In the genomic region with DNA sequence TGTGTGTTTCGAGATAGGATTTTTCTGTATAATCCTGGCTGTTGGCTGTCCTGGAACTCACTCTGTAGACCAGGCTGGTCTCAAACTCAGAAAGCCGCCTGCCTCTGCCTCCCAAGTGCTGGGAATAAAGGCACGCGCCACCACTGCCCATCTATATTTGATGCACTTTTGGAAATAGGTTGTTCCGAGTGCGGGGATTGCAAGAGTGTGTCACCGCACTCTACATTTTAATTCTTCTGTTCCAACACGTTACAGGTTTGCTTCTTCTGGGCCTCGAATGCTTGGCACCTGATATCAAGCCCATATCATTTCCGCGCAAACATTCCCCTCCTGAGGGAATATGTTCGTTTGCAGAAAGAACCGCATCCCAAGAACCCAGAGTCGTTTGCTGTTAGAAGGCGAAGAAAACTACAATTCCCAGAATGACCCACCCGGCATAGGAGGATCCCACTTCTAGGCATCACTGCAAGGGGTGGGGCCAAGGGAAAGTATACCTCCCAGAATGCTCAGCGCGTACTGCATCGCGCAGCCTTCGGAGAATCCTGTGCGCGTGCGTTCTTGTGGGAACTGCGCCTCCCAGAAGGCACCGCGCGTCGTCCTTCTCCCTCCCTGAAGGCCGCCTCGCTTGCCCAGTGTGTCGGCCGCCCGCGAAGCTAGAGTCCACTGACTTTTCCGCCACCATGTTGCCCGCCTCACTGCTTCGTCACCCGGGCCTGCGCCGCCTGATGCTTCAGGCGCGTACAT, we compare ENCODE assay signal across 7 mouse cellular contexts. TPM values are rescaled to one million over a fixed set of nuclear protein-coding genes. Genes with fewer than 3 reads are reported as not detected.
DNase-seq lines count a peak whose midpoint lies in the region; ATAC-seq lines count a peak whose summit lies in the region.

No protein-coding gene starts in this region.

- peak overlapping the region; percentile 79 for H3K4me3 ChIP-seq in intestine, embryonic 15.5 days (replicated peaks)
- H3K4me3 ChIP-seq in midbrain, embryonic 10.5 days: peak overlapping the region; percentile 84

- peak; percentile 95 for DNase-seq in adrenal gland, postnatal 10 days
- peak; percentile 98 for DNase-seq in embryo, embryonic 11.5 days (ENCODE audit: low read depth, low spot score)
- peak; percentile 78 to 93 for DNase-seq in gastrocnemius, postnatal 36 days
- peak; percentile 91 to 94 for DNase-seq in left cerebral cortex, postnatal 36 days (ENCODE audit: low spot score in 2 of 2)
- peak; percentile 94 for DNase-seq in midbrain, embryonic 10.5 days (ENCODE audit: low spot score)
- peak; percentile 98 for DNase-seq in skeletal muscle tissue, adult 2 months (ENCODE audit: low read depth, low spot score)

- WGBS in intestine, embryonic 15.5 days: under 1% methylated on average over 43 of the region's 43 CpGs
- 2% methylated on average over 43 of the region's 43 CpGs for WGBS in midbrain, embryonic 10.5 days

- intact Hi-C loops in gastrocnemius, postnatal 36 days (cut with DNase I): no loop called here
- intact Hi-C loops in left cerebral cortex, postnatal 36 days (cut with DNase I): loop anchor here (1.0 kb wide), 1 partner anchor 158 kb away; the partner anchor contains the start of gene Tmem259

- no peaks in the 10 kb centered on the region for H3K9me3 ChIP-seq in intestine, embryonic 15.5 days
- H3K9me3 ChIP-seq in midbrain, embryonic 10.5 days (replicated peaks): no peaks in the 10 kb centered on the region

- peak overlapping the region; percentile 78 for H3K4me2 ChIP-seq in intestine, embryonic 15.5 days (replicated peaks)

- H3K27ac ChIP-seq in intestine, embryonic 15.5 days: peak overlapping the region; percentile 90
- H3K27ac ChIP-seq in midbrain, embryonic 10.5 days (replicated peaks): peak overlapping the region; percentile 92

- H3K9ac ChIP-seq in intestine, embryonic 15.5 days: peak overlapping the region; percentile 93

- peak; percentile 84 for ATAC-seq in intestine, embryonic 15.5 days

- H3K4me1 ChIP-seq in intestine, embryonic 15.5 days (replicated peaks): peaks cover 71% of the 10 kb centered on the region
- H3K4me1 ChIP-seq in midbrain, embryonic 10.5 days: peaks cover 94% of the 10 kb centered on the region

- peaks cover 11% of the 10 kb centered on the region for H3K27me3 ChIP-seq in intestine, embryonic 15.5 days (replicated peaks)
- peaks cover 31% of the 10 kb centered on the region for H3K27me3 ChIP-seq in midbrain, embryonic 10.5 days (ENCODE audit: low read depth, poor library complexity, severe bottlenecking)

- peaks cover 24% of the 10 kb centered on the region for H3K36me3 ChIP-seq in intestine, embryonic 15.5 days
- H3K36me3 ChIP-seq in midbrain, embryonic 10.5 days: peaks cover 35% of the 10 kb centered on the region

RNA-seq across cellular contexts. Expression of gene Cbarp, which starts 1.3 kb away (rescaled TPM):
- 10 to 100 TPM; 41.6 to 65.6 TPM for total RNA-seq in adrenal gland, postnatal 10 days (2021)
- 1 to 10 TPM; 1.4 to 2.1 TPM for total RNA-seq in gastrocnemius, postnatal 36 days (2021)
- polyA plus RNA-seq in intestine, embryonic 15.5 days (2015; fragmentation: Nextera tagmentation; extraction: Ambion mirVana): 4.8 and 5.1 TPM in 2 replicates
- 100 to 1,000 TPM; 431 to 463 TPM for total RNA-seq in left cerebral cortex, postnatal 36 days (2021)
- 7.8 and 9.3 TPM in 2 replicates for polyA plus RNA-seq in midbrain, embryonic 10.5 days (2016; fragmentation: Nextera tagmentation; extraction: Ambion mirVana)

RNA-seq across cellular contexts. Expression of gene Atp5d, which starts 3.5 kb away (rescaled TPM):
- total RNA-seq in adrenal gland, postnatal 10 days (2021): 100 to 1,000 TPM; 982 to 996 TPM
- total RNA-seq in gastrocnemius, postnatal 36 days (2021): 100 to 1,000 TPM; 600 to 616 TPM
- 701 and 737 TPM in 2 replicates for polyA plus RNA-seq in intestine, embryonic 15.5 days (2015; fragmentation: Nextera tagmentation; extraction: Ambion mirVana)
- total RNA-seq in left cerebral cortex, postnatal 36 days (2021): 100 to 1,000 TPM; 334 to 384 TPM
- 463 and 481 TPM in 2 replicates for polyA plus RNA-seq in midbrain, embryonic 10.5 days (2016; fragmentation: Nextera tagmentation; extraction: Ambion mirVana)

RNA-seq across cellular contexts. Expression of gene Midn, which starts 6.1 kb away (rescaled TPM):
- 100 to 1,000 TPM; 106 to 127 TPM for total RNA-seq in adrenal gland, postnatal 10 days (2021)
- total RNA-seq in gastrocnemius, postnatal 36 days (2021): 10 to 100 TPM; 37.6 to 49.3 TPM
- 14.1 and 16.1 TPM in 2 replicates for polyA plus RNA-seq in intestine, embryonic 15.5 days (2015; fragmentation: Nextera tagmentation; extraction: Ambion mirVana)
- 10 to 100 TPM; 76.2 to 78.8 TPM for total RNA-seq in left cerebral cortex, postnatal 36 days (2021)
- polyA plus RNA-seq in midbrain, embryonic 10.5 days (2016; fragmentation: Nextera tagmentation; extraction: Ambion mirVana): 17.8 and 19.7 TPM in 2 replicates

RNA-seq across cellular contexts. Expression of gene Cirbp, which starts 23.8 kb away (rescaled TPM):
- 100 to 1,000 TPM; 102 to 168 TPM for total RNA-seq in adrenal gland, postnatal 10 days (2021)
- total RNA-seq in gastrocnemius, postnatal 36 days (2021): 10 to 100 TPM; 22.6 to 28.3 TPM
- polyA plus RNA-seq in intestine, embryonic 15.5 days (2015; fragmentation: Nextera tagmentation; extraction: Ambion mirVana): 69.4 and 83.9 TPM in 2 replicates
- total RNA-seq in left cerebral cortex, postnatal 36 days (2021): 10 to 100 TPM; 94.7 to 96.7 TPM
- 91.8 and 135 TPM in 2 replicates for polyA plus RNA-seq in midbrain, embryonic 10.5 days (2016; fragmentation: Nextera tagmentation; extraction: Ambion mirVana)

RNA-seq across cellular contexts. Expression of gene Stk11, which starts 26.4 kb away (rescaled TPM):
- total RNA-seq in adrenal gland, postnatal 10 days (2021): 100 to 1,000 TPM; 133 to 151 TPM
- total RNA-seq in gastrocnemius, postnatal 36 days (2021): 100 to 1,000 TPM; 120 to 135 TPM
- 14.4 and 21.2 TPM in 2 replicates for polyA plus RNA-seq in intestine, embryonic 15.5 days (2015; fragmentation: Nextera tagmentation; extraction: Ambion mirVana)
- 100 to 1,000 TPM in 1 of 2 experiments, 10 to 100 TPM in 1; 94.4 to 100 TPM for total RNA-seq in left cerebral cortex, postnatal 36 days (2021)
- 18.0 and 19.7 TPM in 2 replicates for polyA plus RNA-seq in midbrain, embryonic 10.5 days (2016; fragmentation: Nextera tagmentation; extraction: Ambion mirVana)

Comparison
In these comparisons a context has a peak if more than half of its experiments do, and no peak if none do; other contexts are left out.
1. Peak in every context shown above with its lines: DNase-seq, ATAC-seq, H3K4me3 ChIP-seq and H3K27ac ChIP-seq.
2. RNA of gene Cbarp, which starts 1.3 kb away (total RNA-seq): 431 to 463 TPM in left cerebral cortex, postnatal 36 days and 41.6 to 65.6 TPM in adrenal gland, postnatal 10 days; 1.4 to 2.1 TPM in gastrocnemius, postnatal 36 days; every median in the first group is over 10 times any median in the second.